Mouse (Mus musculus): Measurements from ENCODE around the gene Cdkl4. TPM values are rescaled to one million over a fixed set of nuclear protein-coding genes. Genes with fewer than 3 reads are reported as not detected.
"Not testable (repeated sequence)": the region's sequence is repeated elsewhere in the genome, so short reads cannot be mapped to it uniquely, and the experiment has no call there.

The Cdkl4 gene
- polyA plus RNA-seq, 1 experiment: not detected

DNA sequence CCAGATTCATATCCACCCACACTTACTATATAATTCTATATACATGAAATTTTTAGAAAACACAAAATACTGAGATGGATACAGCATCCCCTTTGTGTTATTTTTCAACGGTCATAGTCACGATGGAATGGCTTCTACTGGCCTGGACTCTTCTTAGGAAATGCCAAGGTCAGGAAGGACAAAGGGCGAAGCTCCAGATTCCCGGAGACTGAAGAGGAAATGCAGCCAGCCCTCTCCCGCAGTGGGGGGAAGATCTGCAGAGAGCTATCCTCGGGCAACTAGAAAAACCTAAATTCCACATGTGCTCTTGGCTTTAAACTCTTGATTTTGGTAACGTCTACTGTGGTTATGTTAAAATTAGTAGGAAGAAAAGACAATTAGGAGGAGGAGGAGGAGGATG is 2.6 kb downstream of the Cdkl4 start:
- Histone ChIP-seq H3K4me1 (ENCODE audit: control insufficient read depth, insufficient read depth, insufficient read length, low read length) (peaks cover 3% of the 10 kb centered on the region; the same call in 1 of the 2 replicates), H3K36me3 (ENCODE audit: control insufficient read depth, insufficient read depth, low read length) (peaks cover 2% of the 10 kb centered on the region; the same call in 1 of the 2 replicates), H3K27ac (ENCODE audit: insufficient read depth, low read depth, low read length) (no peak overlapping the region), H3K4me3 (ENCODE audit: low read depth, low read length) (no peak overlapping the region), H3K27me3 (ENCODE audit: control insufficient read depth, insufficient read depth, low read length) (0 out of 2 replicates have a peak, but pooled peaks cover 7% of the 10 kb centered on the region)
- 68% methylated on average over 7 of the region's 7 CpGs for WGBS
- TF ChIP-seq CTCF (IDR thresholded peaks at IDR 0.05; ENCODE audit: extremely low read depth, insufficient read length, insufficient replicate concordance, low read depth, low read length): no peak
- no peak for TF ChIP-seq POLR2A (IDR thresholded peaks at IDR 0.05; ENCODE audit: low read depth, low read length)

DNA sequence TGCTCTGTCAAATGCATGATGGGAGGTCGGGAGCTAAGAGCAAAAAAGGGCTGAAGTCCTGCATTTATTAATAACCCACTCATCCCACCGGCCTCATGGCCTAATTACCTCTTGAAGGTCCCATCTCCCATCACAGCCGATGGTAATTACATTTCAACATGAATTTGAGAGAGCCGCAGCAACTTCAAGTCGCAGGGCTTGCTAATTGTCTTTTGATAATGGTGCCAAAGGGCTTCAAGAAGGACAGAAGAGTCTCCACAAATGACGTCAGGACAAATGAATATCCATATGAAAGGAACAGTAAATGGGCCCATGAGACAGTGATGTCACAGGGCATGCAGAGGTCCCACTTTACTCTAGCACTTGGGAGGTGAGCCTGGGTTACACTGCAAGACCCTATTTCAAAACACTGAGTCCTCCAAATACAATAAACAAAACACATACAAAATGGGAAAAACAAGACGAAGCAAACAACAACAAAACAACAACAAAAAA is 3.1 kb downstream of the Cdkl4 start:
- Histone ChIP-seq H3K4me3 (ENCODE audit: low read depth, low read length) (no peak overlapping the region), H3K4me1 (ENCODE audit: control insufficient read depth, insufficient read depth, insufficient read length, low read length) (peaks cover 3% of the 10 kb centered on the region; the same call in 1 of the 2 replicates), H3K36me3 (ENCODE audit: control insufficient read depth, insufficient read depth, low read length) (no peaks in the 10 kb centered on the region), H3K27me3 (ENCODE audit: control insufficient read depth, insufficient read depth, low read length) (0 out of 2 replicates have a peak, but pooled peaks cover 7% of the 10 kb centered on the region), H3K27ac (ENCODE audit: insufficient read depth, low read depth, low read length) (no peak overlapping the region)
- TF ChIP-seq CTCF (IDR thresholded peaks at IDR 0.05; ENCODE audit: extremely low read depth, insufficient read length, insufficient replicate concordance, low read depth, low read length) (no peak), POLR2A (IDR thresholded peaks at IDR 0.05; ENCODE audit: low read depth, low read length) (no peak)
- WGBS: 81% methylated on average over 7 of the region's 7 CpGs

DNA sequence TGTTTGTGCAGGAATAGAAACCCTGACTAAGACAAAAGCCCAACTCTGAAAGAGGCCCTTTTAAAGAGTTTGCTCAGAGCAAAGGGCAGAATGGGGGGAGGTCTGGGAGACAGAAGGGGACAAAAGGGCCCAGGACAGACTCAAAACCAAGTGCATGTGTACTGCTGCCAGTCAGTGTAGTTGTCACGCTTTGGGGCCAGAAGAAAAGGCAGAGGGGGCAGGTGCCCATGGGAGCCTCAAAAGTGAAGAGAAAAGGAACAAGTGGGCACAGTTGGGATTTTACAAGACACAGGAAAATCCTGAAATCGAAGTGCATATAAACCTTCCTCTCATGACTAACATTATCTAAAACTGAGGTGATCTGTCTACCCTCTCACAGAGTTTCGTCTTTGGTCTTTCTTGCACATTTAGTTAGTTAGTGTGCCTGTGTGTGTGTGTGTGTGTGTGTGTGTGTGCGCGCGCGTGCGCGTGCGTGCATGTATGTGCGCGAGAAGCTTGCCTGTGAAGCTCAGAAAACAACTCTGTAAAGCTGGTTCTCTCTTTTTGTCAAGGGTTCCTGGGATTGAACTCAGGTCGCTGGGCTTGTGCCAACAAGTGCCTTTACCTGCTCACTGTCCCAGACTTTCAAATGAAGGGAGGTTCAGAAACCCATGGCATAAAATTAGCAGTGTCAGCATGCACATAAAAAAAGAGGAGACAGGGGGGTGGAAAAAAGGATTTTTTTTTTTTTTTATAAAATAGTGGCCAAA is 5.3 kb downstream of the Cdkl4 start:
- no peak for TF ChIP-seq POLR2A (IDR thresholded peaks at IDR 0.05; ENCODE audit: low read depth, low read length)
- Histone ChIP-seq H3K27me3 (ENCODE audit: control insufficient read depth, insufficient read depth, low read length) (0 out of 2 replicates have a peak, but pooled peaks cover 7% of the 10 kb centered on the region), H3K36me3 (ENCODE audit: control insufficient read depth, insufficient read depth, low read length) (no peaks in the 10 kb centered on the region), H3K4me3 (ENCODE audit: low read depth, low read length) (no peak overlapping the region), H3K4me1 (ENCODE audit: control insufficient read depth, insufficient read depth, insufficient read length, low read length) (peaks cover 3% of the 10 kb centered on the region; the same call in 1 of the 2 replicates), H3K27ac (ENCODE audit: insufficient read depth, low read depth, low read length) (no peak overlapping the region)
- 94% methylated on average over 13 of the region's 13 CpGs for WGBS

- Histone ChIP-seq H3K36me3 (ENCODE audit: control insufficient read depth, insufficient read depth, low read length) (no peaks in the 10 kb centered on the region), H3K27me3 (ENCODE audit: control insufficient read depth, insufficient read depth, low read length) (no peaks in the 10 kb centered on the region), H3K27ac (ENCODE audit: insufficient read depth, low read depth, low read length) (no peak overlapping the region), H3K4me3 (ENCODE audit: low read depth, low read length) (no peak overlapping the region), H3K4me1 (ENCODE audit: control insufficient read depth, insufficient read depth, insufficient read length, low read length) (no peaks in the 10 kb centered on the region)
- WGBS: 89% methylated on average over 4 of the region's 4 CpGs
- TF ChIP-seq POLR2A (IDR thresholded peaks at IDR 0.05; ENCODE audit: low read depth, low read length): no peak
- TF ChIP-seq CTCF (IDR thresholded peaks at IDR 0.05; ENCODE audit: extremely low read depth, insufficient read length, insufficient replicate concordance, low read depth, low read length): no peak
Measured at GRCm38 (mm10) chr17:80571460-80571859, 6.2 kb downstream of the Cdkl4 start.

DNA sequence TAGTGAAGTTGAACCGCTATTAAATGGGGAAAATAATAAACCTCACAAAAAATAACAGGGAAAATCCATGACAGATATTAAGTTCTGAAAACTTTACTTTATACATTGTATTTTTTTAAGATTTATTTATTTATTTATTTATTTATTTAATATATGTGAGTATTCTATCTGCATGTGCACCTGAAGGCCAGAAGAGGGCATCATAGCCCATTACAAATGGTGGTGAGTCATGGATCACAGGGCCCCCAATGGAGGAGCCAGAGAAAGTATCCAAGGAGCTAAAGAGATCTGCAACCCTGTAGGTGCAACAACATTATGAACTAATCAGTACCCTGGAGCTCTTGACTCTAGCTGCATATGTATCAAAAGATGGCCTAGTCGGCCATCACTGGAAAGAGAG is 7.9 kb downstream of the Cdkl4 start:
- 99% methylated on average over 2 of the region's 2 CpGs for WGBS
- H3K36me3 ChIP-seq (ENCODE audit: control insufficient read depth, insufficient read depth, low read length); H3K4me1 ChIP-seq (ENCODE audit: control insufficient read depth, insufficient read depth, insufficient read length, low read length): not testable (repeated sequence)

DNA sequence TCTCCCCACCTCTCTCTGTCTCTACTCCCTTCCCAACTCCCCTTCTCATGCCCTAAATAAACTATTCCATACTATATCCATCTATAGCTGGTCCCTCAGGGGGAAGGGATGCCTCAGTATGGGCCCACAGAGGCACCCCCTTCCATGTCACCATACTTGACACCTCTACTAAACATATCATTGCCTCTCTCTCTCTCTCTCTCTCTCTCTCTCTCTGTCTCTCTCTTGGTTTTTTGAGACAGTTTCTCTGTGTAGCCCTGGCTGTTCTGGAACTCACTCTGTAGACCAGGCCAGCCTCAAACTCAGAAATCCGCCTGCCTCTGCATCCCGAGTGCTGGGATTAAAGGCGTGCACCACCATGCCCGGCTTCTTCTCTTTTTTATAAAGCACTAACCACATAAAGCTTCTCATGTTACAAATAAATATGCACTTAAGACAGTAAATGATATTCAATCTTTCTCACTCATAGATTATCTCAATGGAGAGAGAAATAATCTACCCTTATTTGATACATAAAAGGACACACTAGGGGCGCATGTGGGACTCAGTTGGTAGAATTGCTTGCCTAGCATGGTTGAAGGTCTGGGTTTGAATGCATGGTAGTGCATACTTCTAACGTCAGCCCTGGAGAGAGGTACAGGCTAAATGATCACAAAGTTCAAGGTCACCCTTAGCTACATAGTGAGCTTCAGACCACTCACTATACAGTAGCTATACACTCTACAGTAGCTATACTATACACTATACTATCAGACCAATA is 8.6 kb downstream of the Cdkl4 start:
- no peak overlapping the region for H3K4me3 ChIP-seq (ENCODE audit: low read depth, low read length)
- 81% methylated on average over 6 of the region's 6 CpGs for WGBS
- H3K36me3 ChIP-seq (ENCODE audit: control insufficient read depth, insufficient read depth, low read length): peaks cover 2% of the 10 kb centered on the region; the same call in 1 of the 2 replicates

More for the DNA sequence above, 7.9 kb downstream of the Cdkl4 start:
- not testable (repeated sequence) for H3K27me3 ChIP-seq (ENCODE audit: control insufficient read depth, insufficient read depth, low read length); H3K27ac ChIP-seq (ENCODE audit: insufficient read depth, low read depth, low read length); H3K4me3 ChIP-seq (ENCODE audit: low read depth, low read length)

GRCm38 (mm10) chr17:80568441-80568840 is 9.2 kb downstream of the Cdkl4 start:
- Histone ChIP-seq H3K27ac (ENCODE audit: insufficient read depth, low read depth, low read length) (no peak overlapping the region), H3K27me3 (ENCODE audit: control insufficient read depth, insufficient read depth, low read length) (no peaks in the 10 kb centered on the region), H3K4me1 (ENCODE audit: control insufficient read depth, insufficient read depth, insufficient read length, low read length) (no peaks in the 10 kb centered on the region), H3K4me3 (ENCODE audit: low read depth, low read length) (no peak overlapping the region), H3K36me3 (ENCODE audit: control insufficient read depth, insufficient read depth, low read length) (peaks cover 2% of the 10 kb centered on the region; the same call in 1 of the 2 replicates)
- TF ChIP-seq POLR2A (IDR thresholded peaks at IDR 0.05; ENCODE audit: low read depth, low read length): no peak
- WGBS: 84% methylated on average over 2 of the region's 2 CpGs

More for the DNA sequence above, 8.6 kb downstream of the Cdkl4 start:
- no peaks in the 10 kb centered on the region for H3K27me3 ChIP-seq (ENCODE audit: control insufficient read depth, insufficient read depth, low read length)
- no peak overlapping the region for H3K27ac ChIP-seq (ENCODE audit: insufficient read depth, low read depth, low read length)
- no peak for TF ChIP-seq CTCF (IDR thresholded peaks at IDR 0.05; ENCODE audit: extremely low read depth, insufficient read length, insufficient replicate concordance, low read depth, low read length)
- TF ChIP-seq POLR2A (IDR thresholded peaks at IDR 0.05; ENCODE audit: low read depth, low read length): no peak
- H3K4me1 ChIP-seq (ENCODE audit: control insufficient read depth, insufficient read depth, insufficient read length, low read length): no peaks in the 10 kb centered on the region

All from small intestine, adult 2 months (tissue).